Mouse (Mus musculus): ENCODE measurements around the gene Ddx39. TPM values are rescaled to one million over a fixed set of nuclear protein-coding genes. Genes with fewer than 3 reads are reported as not detected.

The Ddx39 gene
- total RNA-seq, 4 experiments from 2014 or later: 17.4 to 19.4 (median 19.0) TPM

DNA sequence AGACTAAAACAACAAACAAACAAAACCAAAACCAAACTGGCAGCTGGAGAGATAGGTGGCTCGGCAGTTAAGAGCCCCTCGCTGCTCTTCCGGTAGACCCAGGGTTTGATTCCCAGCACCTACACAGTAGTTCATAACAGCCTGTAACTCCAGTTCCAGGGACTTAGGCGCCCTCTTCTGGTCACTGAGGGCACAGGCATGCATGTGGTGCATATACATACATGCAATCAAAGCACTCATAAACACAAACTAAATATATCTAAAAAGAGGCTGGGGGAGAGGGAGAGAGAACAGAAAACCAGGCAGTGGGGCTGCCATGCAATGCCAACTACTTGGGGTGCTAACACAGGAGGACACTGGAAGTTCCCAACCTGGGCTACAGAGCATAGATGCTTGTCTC is 22.4 kb downstream of the Ddx39 start:
- DNase-seq (ENCODE audit: low spot score in 2 of 2): no peak

- no peak for DNase-seq (ENCODE audit: low spot score in 2 of 2)
These were observed 23.0 kb downstream of the Ddx39 start for GRCm38 (mm10) chr8:83737852-83738562.

DNA sequence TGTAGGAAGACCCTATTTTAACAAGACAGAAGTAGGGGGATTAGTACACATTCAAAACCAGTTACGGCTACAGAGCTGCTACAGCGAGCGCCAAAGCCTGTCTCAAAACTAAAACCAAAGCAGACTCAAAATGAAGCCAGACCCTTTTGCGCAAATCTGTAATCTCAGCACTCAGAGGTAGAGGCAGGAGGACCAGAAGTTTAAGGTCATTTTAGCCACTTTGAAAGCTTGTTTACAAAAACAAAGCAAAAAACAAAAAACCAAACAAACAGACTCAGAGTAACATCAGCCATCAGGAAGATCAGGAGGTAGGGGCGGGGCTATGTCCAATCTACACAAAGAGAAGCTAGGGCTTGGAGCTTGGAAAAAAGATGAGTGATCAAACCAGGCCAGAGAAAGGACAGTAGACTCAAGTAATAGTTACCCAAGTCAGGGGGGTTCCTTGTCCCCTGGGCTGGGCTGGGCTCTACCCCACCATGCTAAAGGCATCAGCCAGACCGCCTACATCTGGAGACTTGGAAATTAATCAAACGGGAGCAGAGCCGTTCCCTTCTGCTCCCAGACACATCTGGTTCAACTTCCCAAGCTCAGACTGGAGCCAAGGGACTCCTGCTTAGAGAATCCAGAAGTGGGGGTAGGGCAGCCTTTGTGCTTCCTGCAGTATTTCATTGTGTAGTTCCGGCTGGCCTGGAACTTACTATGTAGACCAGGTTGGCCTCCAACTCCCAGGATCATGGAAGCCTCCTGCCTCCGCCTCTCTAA is 24.2 kb downstream of the Ddx39 start:
- DNase-seq (ENCODE audit: low spot score in 2 of 2): no peak

DNA sequence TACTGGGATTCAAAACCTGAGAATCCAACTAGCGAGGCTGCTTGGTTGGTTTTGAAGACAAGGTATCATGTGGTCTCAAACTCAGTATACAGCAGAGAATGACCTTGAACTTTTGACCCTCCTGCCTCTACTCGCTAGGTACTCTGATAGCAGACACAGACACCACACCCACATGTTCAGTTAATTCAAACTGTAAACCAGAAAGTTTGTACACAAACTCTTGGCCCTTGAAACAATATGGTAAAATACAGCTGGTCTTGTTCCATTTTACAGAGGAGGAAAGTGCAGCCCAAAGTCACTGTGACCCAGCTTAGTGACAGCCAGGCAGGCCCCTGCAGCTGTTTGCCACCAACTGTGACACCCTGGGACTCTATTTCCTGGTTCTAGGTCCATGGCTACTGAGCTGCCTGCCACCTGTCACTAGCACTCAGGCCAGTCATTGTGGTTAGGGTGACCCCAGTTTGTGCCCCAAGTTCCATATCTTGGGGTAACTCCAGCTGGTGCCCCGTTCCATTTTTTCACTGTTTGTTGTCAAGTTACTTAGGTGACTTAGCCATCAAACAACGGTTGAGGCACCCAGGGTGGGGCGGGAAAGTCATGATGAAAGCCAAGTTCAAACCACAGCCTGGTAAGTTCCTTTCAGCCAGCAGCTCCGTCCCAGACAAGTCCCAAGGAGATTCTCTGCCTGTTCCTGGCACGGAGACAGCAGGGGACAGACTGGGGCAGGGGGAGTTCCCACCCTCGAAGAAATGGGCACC is 24.9 kb downstream of the Ddx39 start:
- no peak for DNase-seq (ENCODE audit: low spot score in 2 of 2)

- no peak for DNase-seq (ENCODE audit: low spot score in 2 of 2)
These were observed 25.6 kb downstream of the Ddx39 start for GRCm38 (mm10) chr8:83740586-83740975.

DNA sequence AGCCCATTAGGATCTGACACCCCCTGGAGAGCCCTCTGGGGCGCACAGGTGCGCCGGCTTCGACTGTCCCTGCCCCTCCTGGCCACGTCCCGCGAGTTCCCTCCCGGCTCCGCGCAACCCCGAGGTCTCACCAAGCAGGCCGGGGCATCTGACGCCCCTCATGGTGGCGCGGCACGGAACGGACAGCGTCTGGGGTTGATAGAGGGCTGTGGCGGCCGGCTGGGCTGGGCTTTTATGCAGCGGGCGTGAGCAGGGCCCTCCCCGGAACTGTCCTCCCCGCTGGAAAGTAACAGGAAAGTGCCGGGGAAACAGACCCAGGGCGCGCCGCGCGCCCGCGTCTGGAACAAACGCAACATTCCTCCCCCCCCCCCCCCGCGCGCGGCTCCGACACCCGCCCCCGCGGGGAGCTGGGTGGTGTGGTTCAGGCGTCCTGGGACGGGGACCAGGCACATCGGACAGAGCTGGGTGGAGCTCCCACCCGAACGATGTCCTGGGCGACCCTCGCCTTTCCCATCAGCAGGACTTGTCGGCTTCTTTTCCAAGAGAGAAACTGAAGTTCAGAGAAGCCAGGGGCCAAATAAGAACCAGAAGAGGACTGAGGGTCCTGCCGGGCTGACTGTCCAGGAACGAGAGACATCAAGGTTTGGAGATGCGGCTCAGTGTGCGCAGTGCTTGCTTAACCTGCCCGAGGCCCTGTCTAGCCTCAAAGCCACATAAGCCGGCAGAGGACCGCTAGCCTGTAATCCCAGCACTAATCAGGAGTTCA is 26.2 kb downstream of the Ddx39 start, which contains the start of gene Adgre5:
TSS of gene Adgre5 (minus strand) at position 351 of the 766 bp plus-strand sequence.
- no peak for DNase-seq (ENCODE audit: low spot score in 2 of 2)

DNA sequence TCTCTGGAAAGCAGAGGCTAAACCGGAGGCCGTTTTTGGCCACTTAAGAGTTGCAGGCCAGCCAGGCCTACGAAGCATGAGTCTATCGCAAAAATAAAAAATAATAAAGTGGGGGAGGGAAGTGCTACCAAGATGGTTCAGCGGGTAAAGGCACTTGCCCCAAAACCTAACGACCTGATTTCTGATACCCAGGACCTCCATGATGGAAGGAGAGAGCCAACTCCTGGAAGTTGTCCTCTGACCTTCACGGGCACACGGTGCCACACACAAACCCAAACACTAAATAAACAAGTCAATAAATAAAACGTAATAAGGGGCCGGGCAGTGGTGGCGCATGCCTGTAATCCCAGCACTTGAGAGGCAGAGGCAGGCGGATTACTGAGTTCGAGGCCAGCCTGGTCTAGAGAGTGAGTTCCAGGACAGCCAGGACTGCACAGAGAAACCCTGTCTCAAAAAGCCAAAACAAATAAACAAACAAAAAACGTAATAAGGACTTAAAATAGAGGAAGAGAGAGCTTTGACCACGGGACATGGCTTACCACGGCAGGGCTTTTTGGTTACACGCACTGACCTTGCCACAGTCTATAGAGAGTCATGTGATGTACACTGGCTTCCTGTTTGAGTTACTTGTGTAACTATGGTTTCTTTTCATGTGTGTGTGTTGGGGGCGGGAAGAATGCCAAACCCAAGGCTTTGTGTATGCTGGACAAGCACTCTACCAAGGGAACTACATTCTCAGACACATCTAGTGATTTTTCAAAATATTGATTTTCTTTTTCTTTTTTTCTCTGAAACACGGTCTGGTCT is 27.1 kb downstream of the Ddx39 start:
- DNase-seq (ENCODE audit: low spot score in 2 of 2): no peak

GRCm38 (mm10) chr8:83742968-83743367 is 28.0 kb downstream of the Ddx39 start:
- no peak for DNase-seq (ENCODE audit: low spot score in 2 of 2)

DNA sequence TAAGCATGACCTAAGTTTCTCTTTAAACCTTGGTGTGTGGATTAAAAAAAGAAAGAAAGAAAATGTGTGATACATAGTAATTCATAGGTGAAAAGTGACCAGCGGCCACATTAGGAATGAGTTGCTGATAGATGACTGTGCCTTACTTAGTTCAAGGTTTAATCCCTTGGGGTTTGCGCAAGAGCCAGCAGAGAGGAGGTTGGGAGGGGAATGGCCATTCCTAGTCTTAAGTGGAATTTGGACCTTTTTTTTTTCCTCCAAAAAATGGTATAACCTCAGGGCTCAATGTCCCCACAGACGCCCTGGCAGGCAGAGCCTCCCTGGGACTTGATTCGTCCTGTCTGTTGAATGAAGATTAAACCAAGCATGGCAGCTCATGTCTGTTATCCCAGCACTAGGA is 29.1 kb downstream of the Ddx39 start:
- no peak for DNase-seq (ENCODE audit: low spot score in 2 of 2)

GRCm38 (mm10) chr8:83747661-83748346 is 32.8 kb downstream of the Ddx39 start:
- DNase-seq (ENCODE audit: low spot score in 2 of 2): no peak

GRCm38 (mm10) chr8:83748708-83749107 is 33.7 kb downstream of the Ddx39 start:
- no peak for DNase-seq (ENCODE audit: low spot score in 2 of 2)

DNA sequence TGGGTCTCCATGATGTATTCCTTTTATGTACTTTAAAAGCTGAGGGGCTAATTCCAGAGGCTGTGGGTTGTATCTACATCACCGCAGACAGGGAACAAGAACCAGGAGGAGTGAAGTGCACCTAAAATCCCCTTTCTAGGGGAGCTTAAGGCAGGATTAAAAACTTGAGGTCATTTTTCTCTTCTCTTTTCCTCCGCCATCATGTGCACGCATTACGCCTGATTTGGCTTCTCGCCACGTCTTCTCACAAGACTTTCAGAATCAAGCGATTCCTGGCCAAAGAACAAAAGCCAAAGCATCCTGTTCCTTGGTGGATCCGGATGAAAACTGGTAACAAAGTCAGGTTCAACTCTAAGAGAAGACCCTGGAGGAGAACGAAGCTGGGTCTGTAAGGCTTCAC is 34.3 kb downstream of the Ddx39 start:
- no peak for DNase-seq (ENCODE audit: low spot score in 2 of 2)

DNA sequence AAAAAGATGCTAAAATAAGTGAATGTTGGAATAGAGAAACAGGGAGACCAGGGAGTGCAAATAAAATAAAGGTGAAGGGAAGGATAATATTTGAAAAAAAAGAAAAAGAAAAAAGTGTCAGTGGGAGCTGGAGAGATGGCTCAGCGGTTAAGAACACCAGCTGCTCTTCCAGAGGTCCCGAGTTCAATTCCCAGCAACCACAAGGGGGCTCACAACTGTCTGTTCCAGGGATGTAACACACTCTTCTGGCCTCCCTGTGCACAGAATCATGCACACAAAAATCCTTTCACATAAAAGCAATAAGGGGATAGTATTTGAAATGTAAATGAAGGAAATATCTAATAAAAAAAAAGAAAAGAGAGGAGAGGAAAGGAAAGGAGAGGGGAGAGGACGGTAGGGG is 39.2 kb downstream of the Ddx39 start:
- no peak for DNase-seq (ENCODE audit: low spot score in 2 of 2)

DNA sequence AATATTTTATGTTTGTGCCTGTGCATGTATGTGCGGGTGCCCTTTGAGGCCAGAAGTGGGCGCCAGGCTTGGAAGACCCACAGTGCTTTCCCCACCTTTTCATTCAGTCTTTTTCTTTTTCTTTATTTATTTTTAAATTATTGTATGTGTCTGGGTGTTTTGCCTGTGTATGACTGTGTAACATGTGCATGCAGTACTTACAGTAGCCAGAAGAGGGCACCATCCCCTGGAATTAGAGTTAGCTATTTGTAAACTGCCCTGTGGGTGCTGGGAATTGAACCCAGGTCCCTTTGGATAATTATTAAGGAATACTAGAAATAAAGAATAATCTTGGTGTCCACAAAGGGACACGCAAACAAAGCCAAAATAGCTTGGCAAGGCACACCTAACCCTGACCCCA is 41.3 kb downstream of the Ddx39 start:
- DNase-seq (ENCODE audit: low spot score in 2 of 2): no peak

DNA sequence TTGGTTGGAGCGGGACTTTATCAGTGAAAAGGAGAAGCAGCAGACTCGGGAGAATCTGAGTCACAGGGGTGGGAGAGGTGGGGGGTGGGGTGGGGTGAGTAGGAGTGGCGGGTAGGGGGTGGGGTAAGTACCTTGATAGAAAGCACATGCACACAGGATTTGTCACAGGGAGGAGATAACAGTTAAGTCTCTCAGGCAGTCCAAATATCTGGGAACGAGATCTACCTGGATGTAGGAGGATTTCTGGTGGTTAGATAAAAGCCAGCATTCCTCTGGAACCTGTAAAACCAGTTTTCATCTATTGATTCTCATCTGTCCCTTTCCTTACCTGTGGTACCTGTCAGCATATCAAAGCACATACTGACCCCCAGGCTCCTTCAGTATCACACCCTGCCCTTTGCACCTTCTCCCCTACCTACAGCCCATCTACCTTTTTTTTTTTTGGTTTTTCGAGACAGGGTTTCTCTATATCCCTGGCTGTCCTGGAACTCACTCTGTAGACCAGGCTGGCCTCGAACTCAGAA is 42.2 kb downstream of the Ddx39 start:
- DNase-seq (ENCODE audit: low spot score in 2 of 2): no peak

- no peak for DNase-seq (ENCODE audit: low spot score in 2 of 2)
These were observed 43.3 kb downstream of the Ddx39 start for GRCm38 (mm10) chr8:83758298-83758697.

- no peak for DNase-seq (ENCODE audit: low spot score in 2 of 2)
These were observed 44.3 kb downstream of the Ddx39 start for GRCm38 (mm10) chr8:83759231-83759759.

DNA sequence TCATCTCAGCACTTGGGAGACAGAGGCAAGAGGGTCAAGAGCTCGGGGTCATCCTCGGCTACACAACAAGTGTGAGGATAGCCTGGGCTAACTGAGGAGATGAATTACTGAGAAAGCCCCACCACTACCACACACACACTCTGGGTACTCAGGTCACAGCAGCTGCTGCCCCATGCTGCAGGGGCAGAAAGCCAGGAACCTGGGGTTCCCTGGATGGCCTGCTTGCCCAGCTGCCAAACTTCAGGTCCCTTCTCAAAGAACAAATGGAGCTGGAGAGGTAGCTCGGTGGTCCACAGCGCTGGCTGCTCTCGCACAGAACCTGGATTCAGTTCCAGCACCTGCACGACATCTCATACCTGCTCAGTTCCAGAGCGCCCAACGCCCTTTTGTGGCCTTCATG is 49.1 kb downstream of the Ddx39 start:
- no peak for DNase-seq (ENCODE audit: low spot score in 2 of 2)

- no peak for DNase-seq (ENCODE audit: low spot score in 2 of 2)
These were observed 49.7 kb downstream of the Ddx39 start for GRCm38 (mm10) chr8:83764717-83765116.
